ENCODE assay signal across 8 mouse cellular contexts in the genomic region with DNA sequence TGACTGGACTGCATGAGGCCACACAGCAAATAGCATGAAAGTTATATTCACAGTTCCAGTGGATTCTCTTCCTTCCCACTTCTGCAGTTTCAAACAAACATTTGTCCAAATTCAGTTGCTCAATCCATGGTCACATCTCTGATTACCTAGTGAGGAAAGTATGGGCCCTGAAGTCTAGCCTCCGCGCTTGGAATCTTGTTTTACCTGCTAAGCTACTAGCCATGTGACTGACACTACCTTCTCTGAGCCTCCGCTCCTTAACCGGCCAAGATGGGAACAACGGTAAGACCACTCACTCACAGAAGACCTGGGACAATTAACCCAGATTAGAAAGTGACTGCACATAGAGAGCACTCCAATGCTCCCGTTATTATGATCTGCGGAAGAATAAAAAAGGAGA. TPM values are rescaled to one million over a fixed set of nuclear protein-coding genes. Genes with fewer than 3 reads are reported as not detected.
DNase-seq lines count a peak whose midpoint lies in the region; ATAC-seq lines count a peak whose summit lies in the region.

No protein-coding gene starts in this region.

- no peaks in the 10 kb centered on the region; the same call in 1 of the 2 replicates for H3K4me1 ChIP-seq in liver, embryonic 16.5 days (ENCODE audit: control insufficient read depth, low read depth, low read length)
- no peaks in the 10 kb centered on the region for H3K4me1 ChIP-seq in stomach, embryonic 15.5 days

- peak; percentile 53; the same call in 1 of the 2 replicates for ATAC-seq in liver, embryonic 16.5 days (ENCODE audit: low read depth)
- peak; percentile 63 for ATAC-seq in stomach, embryonic 15.5 days (ENCODE audit: insufficient read depth, low FRiP score, low read depth)

- peak; percentile 68 to 78 for DNase-seq in lung, adult 18-20 months
- DNase-seq in lung, postnatal 14 days, result no peak
- DNase-seq in gonadal fat pad, adult 2 months (ENCODE audit: low read depth), result peak; percentile 52
- DNase-seq in right cerebral cortex, adult 18-20 months, result no peak
- no peak for DNase-seq in gastrocnemius, postnatal 25 days
- no peak for DNase-seq in cerebellum, adult 11 months

- peak overlapping the region; percentile 57 for H3K9ac ChIP-seq in liver, embryonic 16.5 days (ENCODE audit: low read depth, low read length)
- peak overlapping the region; percentile 40; the same call in 1 of the 2 replicates for H3K9ac ChIP-seq in stomach, embryonic 15.5 days

- no peaks in the 10 kb centered on the region for H3K36me3 ChIP-seq in liver, embryonic 16.5 days (ENCODE audit: control insufficient read depth, insufficient read depth)
- H3K36me3 ChIP-seq in stomach, embryonic 15.5 days, result no peaks in the 10 kb centered on the region

- WGBS in liver, embryonic 16.5 days (ENCODE audit: insufficient replicate concordance), result 31% methylated on average over 7 of the region's 7 CpGs
- 15% methylated on average over 7 of the region's 7 CpGs for WGBS in stomach, embryonic 15.5 days

- H3K27me3 ChIP-seq in liver, embryonic 16.5 days (ENCODE audit: control insufficient read depth, insufficient read depth, low read depth, low read length), result peaks cover 5% of the 10 kb centered on the region; the same call in 1 of the 2 replicates
- H3K27me3 ChIP-seq in stomach, embryonic 15.5 days (replicated peaks), result no peaks in the 10 kb centered on the region

- peak overlapping the region; percentile 42 for H3K4me2 ChIP-seq in liver, embryonic 16.5 days (ENCODE audit: low read depth, low read length)
- H3K4me2 ChIP-seq in stomach, embryonic 15.5 days, result peak overlapping the region; percentile 61

- H3K27ac ChIP-seq in liver, embryonic 16.5 days (ENCODE audit: low read length), result peak overlapping the region; percentile 69
- peak overlapping the region; percentile 83 for H3K27ac ChIP-seq in stomach, embryonic 15.5 days

- peak overlapping the region; percentile 55 for H3K4me3 ChIP-seq in liver, embryonic 16.5 days (ENCODE audit: low read depth, low read length)
- H3K4me3 ChIP-seq in stomach, embryonic 15.5 days (replicated peaks), result peak overlapping the region; percentile 49

- no peaks in the 10 kb centered on the region for H3K9me3 ChIP-seq in liver, embryonic 16.5 days (replicated peaks; ENCODE audit: control insufficient read depth, low read length)
- no peaks in the 10 kb centered on the region for H3K9me3 ChIP-seq in stomach, embryonic 15.5 days

RNA-seq across cellular contexts. Expression of a gene that starts 0.5 kb away (rescaled TPM):
- polyA plus RNA-seq in gonadal fat pad, adult 2 months (2012; rRNA removed), result 22.3 and 24.6 TPM in 2 replicates
- polyA plus RNA-seq in liver, embryonic 16.5 days (2015; fragmentation: Nextera tagmentation; extraction: Ambion mirVana), result 4.6 and 5.2 TPM in 2 replicates
- 16.0 and 17.5 TPM in 2 replicates for polyA plus RNA-seq in stomach, embryonic 15.5 days (2015; fragmentation: Nextera tagmentation; extraction: Ambion mirVana)
- total RNA-seq in gastrocnemius, postnatal 25 days (2021), result 1 to 10 TPM; 1.5 to 6.5 TPM

RNA-seq across cellular contexts. Expression of a gene that starts 5.3 kb away (rescaled TPM):
- polyA plus RNA-seq in gonadal fat pad, adult 2 months (2012; rRNA removed), result 157 and 293 TPM in 2 replicates
- 9.9 and 16.1 TPM in 2 replicates for polyA plus RNA-seq in liver, embryonic 16.5 days (2015; fragmentation: Nextera tagmentation; extraction: Ambion mirVana)
- 64.1 and 74.6 TPM in 2 replicates for polyA plus RNA-seq in stomach, embryonic 15.5 days (2015; fragmentation: Nextera tagmentation; extraction: Ambion mirVana)
- 1,000 to 10,000 TPM; 1,104 to 3,330 TPM for total RNA-seq in gastrocnemius, postnatal 25 days (2021)

RNA-seq across cellular contexts. Expression of a gene that starts 6.3 kb away (rescaled TPM):
- polyA plus RNA-seq in gonadal fat pad, adult 2 months (2012; rRNA removed), result 17.6 and 28.4 TPM in 2 replicates
- 1.7 and 2.7 TPM in 2 replicates for polyA plus RNA-seq in liver, embryonic 16.5 days (2015; fragmentation: Nextera tagmentation; extraction: Ambion mirVana)
- 5.4 and 6.9 TPM in 2 replicates for polyA plus RNA-seq in stomach, embryonic 15.5 days (2015; fragmentation: Nextera tagmentation; extraction: Ambion mirVana)
- 100 to 1,000 TPM; 106 to 134 TPM for total RNA-seq in gastrocnemius, postnatal 25 days (2021)

RNA-seq across cellular contexts. Expression of a gene that starts 6.5 kb away (rescaled TPM):
- 2.5 and 3.3 TPM in 2 replicates for polyA plus RNA-seq in gonadal fat pad, adult 2 months (2012; rRNA removed)
- polyA plus RNA-seq in liver, embryonic 16.5 days (2015; fragmentation: Nextera tagmentation; extraction: Ambion mirVana), result 2.2 and 2.7 TPM in 2 replicates
- 8.0 and 10.9 TPM in 2 replicates for polyA plus RNA-seq in stomach, embryonic 15.5 days (2015; fragmentation: Nextera tagmentation; extraction: Ambion mirVana)
- 1 to 10 TPM; 2.4 to 4.0 TPM for total RNA-seq in gastrocnemius, postnatal 25 days (2021)

RNA-seq across cellular contexts. Expression of a gene that starts 22.2 kb away (rescaled TPM):
- polyA plus RNA-seq in gonadal fat pad, adult 2 months (2012; rRNA removed), result 6.3 TPM in 2 replicates
- polyA plus RNA-seq in liver, embryonic 16.5 days (2015; fragmentation: Nextera tagmentation; extraction: Ambion mirVana), result 7.8 and 7.9 TPM in 2 replicates
- polyA plus RNA-seq in stomach, embryonic 15.5 days (2015; fragmentation: Nextera tagmentation; extraction: Ambion mirVana), result 12.3 and 12.5 TPM in 2 replicates
- 1 to 10 TPM; 3.7 to 3.9 TPM for total RNA-seq in gastrocnemius, postnatal 25 days (2021)

Comparison
In these comparisons a context has a peak if more than half of its experiments do, and no peak if none do; other contexts are left out.
1. DNase-seq: peak in lung, adult 18-20 months (2 of 2) and gonadal fat pad, adult 2 months (single experiment); none in lung, postnatal 14 days (single experiment), right cerebral cortex, adult 18-20 months (single experiment), gastrocnemius, postnatal 25 days (single experiment) and cerebellum, adult 11 months (single experiment).